Mouse (Mus musculus): ENCODE measurements around the gene Lrrk2. TPM values are rescaled to one million over a fixed set of nuclear protein-coding genes. Genes with fewer than 3 reads are reported as not detected.
"Not testable (repeated sequence)": the region's sequence is repeated elsewhere in the genome, so short reads cannot be mapped to it uniquely, and the experiment has no call there.

The Lrrk2 gene
- polyA plus RNA-seq, 1 experiment from 2014 or later: 2.2 TPM

DNA sequence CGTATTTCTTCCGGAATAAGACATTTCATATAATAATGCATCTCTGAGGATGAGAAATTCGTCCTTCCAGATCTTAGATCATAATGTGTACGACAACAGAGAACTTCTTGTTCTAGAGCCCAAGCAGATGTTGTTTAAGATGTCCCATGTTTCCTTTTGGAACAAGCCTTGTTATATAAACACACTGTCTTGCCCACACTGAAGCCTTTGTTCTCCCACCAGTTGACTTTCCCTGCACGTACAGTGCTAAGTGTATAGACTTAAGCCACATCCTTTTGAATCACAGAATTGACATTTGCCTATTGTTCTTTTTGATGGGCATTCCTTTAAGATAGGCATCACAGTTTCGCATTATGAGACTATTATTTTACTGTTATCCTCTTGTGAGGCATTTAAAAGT lies 162.3 kb downstream of the Lrrk2 start:
- DNase-seq (ENCODE audit: low spot score) (no peak), ATAC-seq (replicated peaks; ENCODE audit: low FRiP score) (no peak)

DNA sequence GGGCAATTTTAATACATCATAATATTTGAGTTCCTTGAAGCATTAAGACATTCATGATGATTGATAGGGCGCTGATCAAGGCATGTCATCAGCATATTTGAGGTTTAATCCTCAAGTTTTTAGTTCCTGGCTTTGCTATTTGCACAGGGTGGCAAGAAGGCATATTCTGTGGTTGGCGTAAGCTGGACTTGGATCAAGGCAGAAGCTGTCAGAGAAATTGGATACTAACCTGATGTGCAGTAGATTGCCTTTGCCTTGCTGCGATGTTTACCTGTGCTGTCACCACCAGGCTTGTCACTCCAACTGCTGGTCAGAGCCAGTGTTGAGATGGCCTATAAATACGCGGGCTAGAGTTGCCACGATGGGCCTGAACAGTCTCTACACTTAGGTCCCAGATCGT lies 165.0 kb downstream of the Lrrk2 start, which contains the start of gene Smgc:
Gene Smgc (plus strand): TSS at position 301 of the 400 bp plus-strand sequence.
- Histone ChIP-seq H3K4me1 (replicated peaks; ENCODE audit: control insufficient read depth, insufficient read depth, low read length) (no peaks in the 10 kb centered on the region), H3K9ac (ENCODE audit: low read depth, low read length) (no peak within 1 kb of the TSS), H3K4me3 (ENCODE audit: low read depth, low read length) (no peak within 1 kb of the TSS), H3K27me3 (replicated peaks; ENCODE audit: control insufficient read depth, insufficient read depth, low read length) (no peaks in the 10 kb centered on the region), H3K27ac (ENCODE audit: low read depth, low read length) (no peak within 1 kb of the TSS), H3K9me3 (ENCODE audit: control insufficient read depth, low read length) (no peaks in the 10 kb centered on the region), H3K36me3 (ENCODE audit: control insufficient read depth, insufficient read depth, low read length) (no peaks in the 10 kb centered on the region), H3K4me2 (no peak within 1 kb of the TSS)
- WGBS: 80% methylated on average over 7 of the region's 7 CpGs
- no peak for DNase-seq (ENCODE audit: low spot score)
- no peak for ATAC-seq (replicated peaks; ENCODE audit: low FRiP score)

More for the DNA sequence above, 162.3 kb downstream of the Lrrk2 start:
- no peaks in the 10 kb centered on the region for H3K27me3 ChIP-seq (replicated peaks; ENCODE audit: control insufficient read depth, insufficient read depth, low read length)
- no peak overlapping the region for H3K9ac ChIP-seq (ENCODE audit: low read depth, low read length)
- no peaks in the 10 kb centered on the region for H3K9me3 ChIP-seq (ENCODE audit: control insufficient read depth, low read length)
- no peak overlapping the region for H3K27ac ChIP-seq (ENCODE audit: low read depth, low read length)
- H3K4me2 ChIP-seq: no peak overlapping the region
- WGBS: 81% methylated on average over 6 of the region's 6 CpGs
- no peaks in the 10 kb centered on the region for H3K36me3 ChIP-seq (ENCODE audit: control insufficient read depth, insufficient read depth, low read length)
- no peaks in the 10 kb centered on the region for H3K4me1 ChIP-seq (replicated peaks; ENCODE audit: control insufficient read depth, insufficient read depth, low read length)
- no peak overlapping the region for H3K4me3 ChIP-seq (ENCODE audit: low read depth, low read length)

- WGBS: 46% methylated on average over 5 of the region's 5 CpGs
- H3K27ac ChIP-seq (ENCODE audit: low read depth, low read length): not testable (repeated sequence)
Observed at GRCm38 (mm10) chr15:91864130-91864529, 191.2 kb downstream of the Lrrk2 start.

More at GRCm38 (mm10) chr15:91864130-91864529, 191.2 kb downstream of the Lrrk2 start:
- not testable (repeated sequence) for DNase-seq (ENCODE audit: low spot score); H3K4me3 ChIP-seq (ENCODE audit: low read depth, low read length); H3K9ac ChIP-seq (ENCODE audit: low read depth, low read length); H3K4me2 ChIP-seq; H3K9me3 ChIP-seq (ENCODE audit: control insufficient read depth, low read length); H3K36me3 ChIP-seq (ENCODE audit: control insufficient read depth, insufficient read depth, low read length); H3K4me1 ChIP-seq (replicated peaks; ENCODE audit: control insufficient read depth, insufficient read depth, low read length); H3K27me3 ChIP-seq (replicated peaks; ENCODE audit: control insufficient read depth, insufficient read depth, low read length); ATAC-seq (replicated peaks; ENCODE audit: low FRiP score)

Other genes starting within 250 kb of the Lrrk2 start
- 0.43 and 0.44 TPM in 2 replicates for gene Slc2a13, start 99.9 kb upstream of the Lrrk2 start, polyA plus RNA-seq (2014; fragmentation: Nextera tagmentation; extraction: Ambion mirVana)
- 0.08 TPM in 1 of 2 replicates, not detected in the other for gene Smgc, start 165.1 kb downstream of the Lrrk2 start, polyA plus RNA-seq (2014; fragmentation: Nextera tagmentation; extraction: Ambion mirVana)

Measured in liver, embryonic 11.5 days (tissue).